Mouse (Mus musculus): ENCODE measurements around the gene Hes7.

DNA sequence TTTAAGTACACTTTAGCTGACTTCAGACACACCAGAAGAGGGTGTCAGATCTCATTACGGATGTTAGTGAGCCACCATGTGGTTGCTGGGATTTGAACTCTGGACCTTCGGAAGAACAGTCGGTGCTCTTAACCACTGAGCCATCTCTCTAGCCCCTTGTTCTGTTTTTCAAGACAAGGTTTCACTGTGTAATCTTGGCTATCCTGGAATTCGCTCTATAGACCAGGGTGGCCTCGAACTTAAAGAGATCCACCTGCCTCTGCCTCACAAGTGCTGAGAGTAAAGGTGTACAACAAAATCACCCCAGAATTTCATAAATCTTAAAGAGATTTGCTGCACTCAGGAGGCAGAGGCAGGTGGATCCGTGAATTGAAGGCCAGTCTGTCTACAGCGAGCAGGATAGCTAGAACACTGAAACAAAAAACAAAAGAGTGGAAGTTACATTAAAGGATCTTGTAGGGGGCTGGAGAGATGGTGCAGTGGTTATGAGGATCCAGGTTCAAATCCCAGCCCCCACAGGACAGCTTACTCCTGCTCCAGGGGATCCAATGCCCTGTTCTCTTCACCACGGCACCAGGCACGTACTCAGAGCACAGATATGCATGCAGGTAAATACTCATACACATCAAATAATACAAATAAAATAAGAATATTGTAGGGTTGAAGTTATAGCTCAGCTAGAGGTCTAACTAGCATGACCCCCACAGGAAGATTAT, 44.3 kb upstream of the Hes7 start:
- TF ChIP-seq CTCF (conservative IDR thresholded peaks at IDR 0.05; ENCODE audit: insufficient read depth, insufficient read length, low read depth, low read length): no peak
- no peak for TF ChIP-seq POLR2A (IDR thresholded peaks at IDR 0.05; ENCODE audit: low read depth, low read length)

All from kidney, adult 2 months (tissue).